Mouse (Mus musculus) macrophage (primary cell): Measurements from ENCODE around the gene Atp8a2. TPM values are rescaled to one million over a fixed set of nuclear protein-coding genes. Genes with fewer than 3 reads are reported as not detected.

ENCODE experiments used
- H3K27ac ChIP-seq: fragments of 350-480 bp; formaldehyde crosslinking; 2 replicates; pipeline ENCODE4 v1.9.0; 2021
- H3K36me3 ChIP-seq: fragments of 350-480 bp; formaldehyde crosslinking; 2 replicates; pipeline ENCODE4 v1.9.0; 2021; ENCODE audit errors: inconsistent target
- H3K4me3 ChIP-seq: fragments of 350-480 bp; formaldehyde crosslinking; 2 replicates; pipeline ENCODE4 v1.9.0; 2021; ENCODE audit errors: inconsistent target
- H3K79me2 ChIP-seq: fragments of 350-480 bp; formaldehyde crosslinking; 2 replicates; pipeline ENCODE4 v1.9.0; 2021; ENCODE audit errors: inconsistent target
- WGBS: methylation state at CpG from one replicate; pipeline ENCODE4 v1.1.7; 2026; ENCODE audit warnings: inconsistent platforms; ENCODE audit not compliant: missing documents; 5-methylcytosine and 5-hydroxymethylcytosine counted together
- polyA plus RNA-seq: library from polyadenylated mRNA; stranded (reverse); fragments of 250-400 nt; gene quantifications from 3 replicates; pipeline ENCODE4 v1.2.4, GENCODE M21; 2018; ENCODE audit warnings: inconsistent platforms

The Atp8a2 gene
- polyA plus RNA-seq, 1 experiment from 2014 or later = 0.07 TPM

GRCm38 (mm10) chr14:59888046-59888445 lies 308.9 kb downstream of the Atp8a2 start:
- H3K79me2 ChIP-seq = no peaks in the 10 kb centered on the region
- no peak overlapping the region for H3K4me3 ChIP-seq
- no peaks in the 10 kb centered on the region for H3K36me3 ChIP-seq
- 36% methylated on average over 2 of the region's 6 CpGs for WGBS
- no peak overlapping the region for H3K27ac ChIP-seq

DNA sequence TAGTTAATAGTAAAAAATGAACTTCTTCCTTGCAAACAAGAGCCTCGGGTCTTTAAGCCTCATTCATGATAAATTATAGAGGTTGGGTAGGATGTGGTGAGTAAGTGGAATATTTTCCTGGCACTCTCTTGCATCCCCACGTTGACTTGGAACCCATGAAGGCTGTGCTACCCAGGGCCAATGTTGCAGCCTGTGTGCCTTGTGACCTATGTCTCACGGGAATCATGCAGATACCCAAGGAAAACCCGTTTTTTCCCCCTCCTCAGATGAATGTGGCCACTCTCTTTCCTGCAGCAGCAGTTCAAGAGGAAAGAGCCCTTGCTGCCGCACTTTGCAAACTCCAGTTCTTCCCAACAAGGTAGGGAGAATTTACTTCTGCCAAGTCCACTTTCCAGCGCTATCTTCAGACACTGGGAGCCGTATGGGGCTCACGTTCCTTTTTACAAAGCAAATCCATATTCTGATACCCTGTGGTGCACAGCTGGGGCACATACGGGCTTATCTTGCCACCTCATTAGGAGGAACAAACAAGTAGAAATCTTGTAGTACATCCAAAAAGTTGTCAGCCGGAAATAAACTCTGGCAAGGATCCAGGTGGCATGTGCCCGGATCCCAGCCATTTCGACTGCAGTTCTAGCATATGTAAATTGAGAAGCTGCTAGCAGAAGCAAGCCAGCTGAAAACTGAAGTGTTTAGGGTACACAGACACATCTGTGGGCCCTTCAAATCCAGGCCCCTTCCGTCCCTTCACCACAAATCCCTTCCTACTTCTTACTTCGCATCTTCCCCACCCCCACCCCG lies 309.7 kb downstream of the Atp8a2 start:
- no peak overlapping the region for H3K27ac ChIP-seq
- WGBS = 4% methylated on average over 15 of the region's 15 CpGs
- no peak overlapping the region for H3K4me3 ChIP-seq
- no peaks in the 10 kb centered on the region for H3K79me2 ChIP-seq
- no peaks in the 10 kb centered on the region for H3K36me3 ChIP-seq

- Histone ChIP-seq H3K79me2 (no peaks in the 10 kb centered on the region), H3K36me3 (no peaks in the 10 kb centered on the region), H3K27ac (no peak overlapping the region), H3K4me3 (no peak overlapping the region)
- 96% methylated on average over 10 of the region's 10 CpGs for WGBS
These were observed 313.4 kb downstream of the Atp8a2 start for GRCm38 (mm10) chr14:59883517-59884069.

DNA sequence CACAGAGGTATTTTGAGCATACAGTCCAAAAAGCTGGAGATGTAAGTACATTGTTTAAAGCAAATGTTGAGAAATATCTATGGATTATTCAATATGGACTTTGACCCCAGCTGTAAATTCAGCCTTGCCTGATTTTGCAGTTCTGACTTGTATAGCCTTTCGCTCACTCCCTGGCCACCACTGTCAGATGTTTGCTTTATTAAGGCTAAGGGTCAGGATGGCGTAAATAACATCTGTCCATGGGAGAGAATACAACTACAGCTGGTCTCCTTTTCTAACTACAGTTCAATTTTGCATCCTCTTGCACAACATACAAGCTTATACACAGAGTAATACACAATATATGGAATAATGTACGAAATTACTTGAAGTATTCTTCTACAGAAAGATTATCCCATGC lies 316.1 kb downstream of the Atp8a2 start:
- H3K79me2 ChIP-seq = no peaks in the 10 kb centered on the region
- no peak overlapping the region for H3K4me3 ChIP-seq
- H3K27ac ChIP-seq = no peak overlapping the region
- no peaks in the 10 kb centered on the region for H3K36me3 ChIP-seq
- WGBS = 98% methylated on average over 3 of the region's 3 CpGs

DNA sequence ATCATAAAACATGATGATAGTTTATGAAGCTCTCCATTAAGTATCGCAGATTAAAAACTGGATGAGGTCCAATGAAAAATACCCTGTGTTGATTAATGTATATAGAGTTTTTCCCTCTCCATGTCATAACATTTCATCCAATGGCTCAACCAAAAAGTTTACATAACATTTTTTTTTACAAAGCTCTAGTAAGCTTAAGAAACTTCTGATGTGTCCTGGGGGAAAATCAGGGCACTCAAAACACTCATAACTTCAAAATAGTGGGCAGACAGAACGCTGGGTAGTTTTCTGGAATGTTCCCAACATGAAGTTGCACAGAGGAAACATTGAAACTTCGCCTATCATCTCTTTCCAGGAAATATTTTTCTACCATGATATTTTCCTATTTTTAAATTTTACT lies 318.7 kb downstream of the Atp8a2 start:
- Histone ChIP-seq H3K79me2 (no peaks in the 10 kb centered on the region), H3K4me3 (no peak overlapping the region)
- 82% methylated on average over 3 of the region's 3 CpGs for WGBS

DNA sequence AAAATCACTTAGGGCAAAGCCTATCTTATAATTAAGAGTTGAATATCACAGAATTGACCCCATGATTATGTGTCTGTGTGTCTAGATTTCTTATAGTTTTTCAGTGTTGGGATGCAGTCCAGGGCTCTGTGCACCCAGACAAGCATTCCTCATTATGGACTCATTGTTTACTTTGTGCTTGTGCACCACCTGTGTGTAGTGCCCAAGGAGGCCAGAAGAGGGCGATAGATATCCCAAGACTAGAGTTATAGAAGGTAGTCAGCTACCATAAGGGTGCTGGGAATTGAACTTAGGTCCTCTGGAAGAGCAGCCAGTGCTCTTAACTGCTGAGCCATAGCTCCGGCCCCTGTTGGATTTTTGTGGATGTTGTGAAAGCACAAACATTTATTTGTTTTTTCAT lies 320.5 kb downstream of the Atp8a2 start:
- 73% methylated on average over 2 of the region's 2 CpGs for WGBS
- no peaks in the 10 kb centered on the region for H3K79me2 ChIP-seq
- H3K27ac ChIP-seq = no peak overlapping the region
- no peaks in the 10 kb centered on the region for H3K36me3 ChIP-seq
- H3K4me3 ChIP-seq = no peak overlapping the region

More for the DNA sequence above, 318.7 kb downstream of the Atp8a2 start:
- no peak overlapping the region for H3K27ac ChIP-seq
- H3K36me3 ChIP-seq = no peaks in the 10 kb centered on the region

GRCm38 (mm10) chr14:59868369-59868768 lies 328.6 kb downstream of the Atp8a2 start:
- no peaks in the 10 kb centered on the region for H3K36me3 ChIP-seq
- H3K79me2 ChIP-seq = no peaks in the 10 kb centered on the region
- no peak overlapping the region for H3K4me3 ChIP-seq
- WGBS = 87% methylated on average over 7 of the region's 7 CpGs
- H3K27ac ChIP-seq = no peak overlapping the region

DNA sequence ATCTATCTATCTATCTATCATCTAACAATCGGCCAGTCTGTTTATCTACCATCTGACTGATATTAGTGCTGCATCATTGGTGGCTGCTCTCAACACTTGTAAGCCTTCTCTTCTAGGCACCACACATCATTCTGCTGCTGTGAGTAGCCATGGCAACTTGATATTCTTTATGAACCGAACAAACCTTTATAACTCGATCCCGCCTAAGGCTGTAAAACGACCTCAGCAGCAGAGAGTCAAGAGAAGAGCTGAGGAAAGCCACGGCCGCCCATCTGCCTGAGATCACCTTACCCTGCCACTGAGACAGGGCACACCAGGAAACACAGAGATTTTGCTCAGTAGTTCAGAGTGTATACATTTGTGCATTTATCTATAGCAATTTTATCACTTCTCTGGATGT lies 329.2 kb downstream of the Atp8a2 start:
- Histone ChIP-seq H3K27ac (no peak overlapping the region), H3K4me3 (no peak overlapping the region), H3K79me2 (no peaks in the 10 kb centered on the region), H3K36me3 (no peaks in the 10 kb centered on the region)
- WGBS = 85% methylated on average over 7 of the region's 7 CpGs

GRCm38 (mm10) chr14:59866001-59866400 lies 331.0 kb downstream of the Atp8a2 start:
- WGBS = 56% methylated on average over 5 of the region's 5 CpGs
- Histone ChIP-seq H3K4me3 (no peak overlapping the region), H3K79me2 (no peaks in the 10 kb centered on the region), H3K27ac (no peak overlapping the region), H3K36me3 (no peaks in the 10 kb centered on the region)

DNA sequence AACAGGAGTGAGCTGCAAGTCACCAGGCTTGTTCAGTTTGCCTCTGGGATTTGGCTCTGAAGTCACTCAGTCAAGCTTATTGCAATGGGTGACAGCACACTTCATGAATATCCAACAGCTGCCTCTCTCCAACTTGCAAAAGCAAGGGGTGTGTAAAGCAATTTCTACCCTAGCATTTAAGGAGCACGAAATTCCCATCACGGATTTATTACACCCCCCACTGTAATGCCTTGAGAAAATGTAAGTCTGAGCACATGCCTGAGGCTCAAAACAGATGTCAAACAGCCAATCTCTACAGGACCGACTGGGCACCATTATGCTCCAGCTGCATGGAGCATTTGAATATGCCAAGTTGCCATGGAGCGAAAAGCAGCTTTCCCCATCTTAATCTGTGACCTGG lies 334.6 kb downstream of the Atp8a2 start:
- H3K36me3 ChIP-seq = no peaks in the 10 kb centered on the region
- H3K27ac ChIP-seq = no peak overlapping the region
- 95% methylated on average over 4 of the region's 4 CpGs for WGBS
- H3K79me2 ChIP-seq = no peaks in the 10 kb centered on the region
- no peak overlapping the region for H3K4me3 ChIP-seq

GRCm38 (mm10) chr14:59859830-59860229 lies 337.1 kb downstream of the Atp8a2 start:
- WGBS = 92% methylated on average over 10 of the region's 11 CpGs
- Histone ChIP-seq H3K27ac (no peak overlapping the region), H3K36me3 (no peaks in the 10 kb centered on the region), H3K79me2 (no peaks in the 10 kb centered on the region), H3K4me3 (no peak overlapping the region)

- H3K27ac ChIP-seq = no peak overlapping the region
- H3K36me3 ChIP-seq = no peaks in the 10 kb centered on the region
- H3K79me2 ChIP-seq = no peaks in the 10 kb centered on the region
- WGBS = 64% methylated on average over 6 of the region's 6 CpGs
- H3K4me3 ChIP-seq = no peak overlapping the region
These were observed 338.3 kb downstream of the Atp8a2 start for GRCm38 (mm10) chr14:59858501-59859225.

GRCm38 (mm10) chr14:59853139-59853538 lies 343.8 kb downstream of the Atp8a2 start:
- no peaks in the 10 kb centered on the region for H3K79me2 ChIP-seq
- WGBS = 86% methylated on average over 9 of the region's 9 CpGs
- H3K27ac ChIP-seq = no peak overlapping the region
- no peak overlapping the region for H3K4me3 ChIP-seq
- no peaks in the 10 kb centered on the region for H3K36me3 ChIP-seq

GRCm38 (mm10) chr14:59846609-59847375 lies 350.2 kb downstream of the Atp8a2 start:
- Histone ChIP-seq H3K27ac (no peak overlapping the region), H3K4me3 (no peak overlapping the region), H3K79me2 (no peaks in the 10 kb centered on the region), H3K36me3 (no peaks in the 10 kb centered on the region)
- 85% methylated on average over 14 of the region's 14 CpGs for WGBS
